Mouse (Mus musculus): ENCODE results near the gene Map1lc3b.

DNA sequence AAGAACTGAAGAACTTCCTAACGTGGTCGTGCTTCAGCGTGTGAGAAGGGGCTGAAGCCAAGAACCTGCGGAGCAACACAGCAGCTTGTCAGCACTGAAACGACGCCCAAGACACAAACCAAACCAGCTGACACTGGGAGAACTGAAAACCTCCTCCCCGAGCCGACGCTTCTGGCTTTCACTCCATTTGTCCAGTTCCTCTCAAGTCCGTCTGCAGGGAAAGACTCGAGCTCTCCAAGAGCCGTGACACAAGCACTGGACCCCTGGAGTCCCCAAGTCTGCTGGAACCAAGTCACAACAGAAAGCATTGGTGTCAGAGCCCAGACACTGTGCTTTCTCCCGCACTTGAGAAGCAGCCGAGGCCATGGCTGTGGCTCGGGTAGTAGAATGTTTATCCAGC is 19.1 kb downstream of the Map1lc3b start:
- no peak for TF ChIP-seq CTCF (IDR thresholded peaks at IDR 0.05; ENCODE audit: extremely low read depth, insufficient read length, insufficient replicate concordance, low read depth, low read length)
- no peak for TF ChIP-seq POLR2A (IDR thresholded peaks at IDR 0.05; ENCODE audit: low read depth, low read length)
